Mouse (Mus musculus) heart, postnatal 10 days (tissue): ENCODE results near the gene Tesc. TPM values are rescaled to one million over a fixed set of nuclear protein-coding genes. Genes with fewer than 3 reads are reported as not detected.

Experiments
- DNase-seq, 2 experiments: peaks; one replicate each; pipeline ENCODE4 v3.0.0; 2021
- intact Hi-C: fragments of 180-260 bp; cut with DNase I; formaldehyde crosslinking; loops from one replicate; pipeline ENCODE4 v1.15.1; 2025
- total RNA-seq, 2 experiments: library from RNA; stranded (reverse); gene quantifications; 2 replicates each; pipeline ENCODE4 v1.2.3; 2021

Tesc gene
- total RNA-seq, 2 experiments from 2014 or later = 111 to 112 TPM

- no peak for DNase-seq
- intact Hi-C loops = no loop called here
Observed at GRCm38 (mm10) chr5:118039241-118039668, 11.7 kb downstream of the Tesc start.

- intact Hi-C loops = no loop called here
- DNase-seq = no peak
Observed at GRCm38 (mm10) chr5:118042599-118042998, 15.1 kb downstream of the Tesc start.

- intact Hi-C loops = no loop called here
- DNase-seq = no peak
Observed at GRCm38 (mm10) chr5:118043761-118044160, 16.2 kb downstream of the Tesc start.

DNA sequence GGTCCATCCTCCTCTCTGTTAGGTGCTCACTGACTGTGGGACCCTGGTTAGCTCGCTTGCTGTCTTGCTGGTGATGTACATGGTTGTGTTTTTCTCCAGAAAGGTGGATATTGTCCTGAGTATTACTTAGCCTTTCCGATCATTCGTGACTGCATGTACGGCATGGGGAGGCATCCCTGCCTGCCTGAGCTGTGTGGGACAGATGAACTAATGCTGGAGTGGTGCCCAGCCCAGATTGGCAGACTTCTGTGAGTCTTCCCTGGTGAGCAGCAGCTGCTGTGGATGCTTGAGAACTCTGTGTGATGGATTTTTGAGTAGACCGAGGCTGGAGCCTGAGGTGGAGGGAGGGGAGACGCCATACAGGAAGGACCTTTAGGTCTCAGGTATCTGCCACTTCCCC, 17.4 kb downstream of the Tesc start:
- intact Hi-C loops = no loop called here
- DNase-seq = no peak

DNA sequence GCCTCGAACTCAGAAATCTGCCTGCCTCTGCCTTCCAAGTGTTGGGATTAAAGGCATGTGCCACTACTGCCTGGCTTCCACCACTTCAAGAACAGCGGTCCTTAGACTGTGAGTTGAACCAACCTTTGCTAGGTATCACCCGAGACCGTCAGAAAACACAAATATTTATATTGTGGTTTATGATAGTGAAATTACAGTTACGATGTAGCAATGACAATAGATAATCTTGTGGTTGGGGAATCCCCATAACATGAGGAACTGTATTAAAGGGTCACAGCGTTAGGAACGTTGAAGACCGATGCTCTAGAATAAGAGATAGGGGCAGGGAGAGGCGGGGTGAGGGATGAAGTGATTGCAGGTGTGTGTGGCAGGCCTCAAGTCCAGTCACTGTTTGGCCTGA, 17.8 kb downstream of the Tesc start:
- no peak for DNase-seq
- intact Hi-C loops = no loop called here

GRCm38 (mm10) chr5:118047091-118047757, 19.7 kb downstream of the Tesc start:
- intact Hi-C loops = no loop called here
- no peak for DNase-seq

- intact Hi-C loops = no loop called here
- no peak for DNase-seq
Observed at GRCm38 (mm10) chr5:118048412-118048811, 20.9 kb downstream of the Tesc start.

GRCm38 (mm10) chr5:118048928-118049327, 21.4 kb downstream of the Tesc start:
- no peak for DNase-seq
- intact Hi-C loops = no loop called here

- DNase-seq = no peak
- intact Hi-C loops = no loop called here
Observed at GRCm38 (mm10) chr5:118050743-118051142, 23.2 kb downstream of the Tesc start.

DNA sequence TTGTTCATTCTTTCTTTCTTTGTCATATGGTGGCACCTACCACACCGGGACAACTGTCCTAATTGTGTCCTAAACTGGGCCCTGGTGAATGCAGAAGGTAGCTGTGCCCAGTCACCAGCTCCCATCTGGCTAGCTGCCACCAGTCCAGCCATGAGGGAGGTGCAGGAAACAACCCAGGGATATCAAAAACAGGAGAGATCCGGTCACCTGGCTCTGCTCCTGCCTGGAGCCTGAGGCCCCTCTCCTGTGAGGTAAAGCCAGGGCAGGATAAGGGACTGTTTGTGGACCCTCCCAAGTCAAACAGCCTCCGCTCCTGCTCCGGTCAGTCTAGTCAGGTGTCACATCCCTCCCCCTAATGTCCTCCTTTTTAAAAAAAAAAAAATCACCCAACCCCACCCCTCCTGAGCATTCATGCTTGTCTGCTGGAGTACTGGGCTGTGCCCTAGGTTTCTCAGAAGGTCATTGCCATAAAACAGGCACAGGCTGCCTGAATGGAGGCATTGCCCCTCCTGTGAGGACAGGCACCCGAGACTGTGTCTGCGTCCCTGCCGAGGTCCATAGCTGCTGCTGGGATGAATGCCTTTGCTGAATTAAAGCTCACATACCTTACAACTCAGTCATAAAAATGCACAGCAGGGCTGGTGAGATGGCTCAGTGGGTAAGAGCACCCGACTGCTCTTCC, 24.6 kb downstream of the Tesc start:
- intact Hi-C loops = no loop called here
- peak; percentile 62 to 69 for DNase-seq

GRCm38 (mm10) chr5:118053205-118053604, 25.7 kb downstream of the Tesc start:
- intact Hi-C loops = no loop called here
- no peak for DNase-seq

DNA sequence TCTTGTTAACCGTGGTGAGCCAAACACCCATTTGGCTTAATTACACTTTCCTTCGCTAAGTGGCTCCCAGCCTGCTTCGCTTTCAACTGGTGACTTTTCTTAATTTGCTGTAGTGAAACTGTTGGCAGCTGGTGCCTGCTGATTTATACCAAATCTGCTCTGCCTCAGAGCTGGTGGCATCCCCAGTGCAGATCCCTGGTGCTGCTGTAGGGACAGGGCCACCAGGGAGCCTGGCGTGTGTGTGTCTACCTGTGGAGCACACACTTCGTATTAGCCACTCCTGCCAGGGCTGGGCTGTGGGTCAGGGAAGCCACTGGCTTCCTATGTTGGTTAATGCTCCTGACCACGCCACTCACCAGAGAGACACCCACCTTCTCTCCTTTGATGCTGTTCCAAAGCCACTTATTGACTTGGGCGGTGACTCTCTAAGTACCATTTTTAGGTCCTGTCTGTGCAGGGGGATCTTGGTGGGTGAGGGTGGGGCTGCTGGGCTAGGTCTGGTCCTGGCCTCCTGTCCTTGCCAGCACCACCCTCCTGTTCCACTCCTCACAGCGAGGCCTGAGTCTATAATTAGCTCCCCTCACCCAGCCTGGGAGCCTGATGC, 30.1 kb downstream of the Tesc start:
- intact Hi-C loops = no loop called here
- DNase-seq = peak; percentile 70 to 81

DNA sequence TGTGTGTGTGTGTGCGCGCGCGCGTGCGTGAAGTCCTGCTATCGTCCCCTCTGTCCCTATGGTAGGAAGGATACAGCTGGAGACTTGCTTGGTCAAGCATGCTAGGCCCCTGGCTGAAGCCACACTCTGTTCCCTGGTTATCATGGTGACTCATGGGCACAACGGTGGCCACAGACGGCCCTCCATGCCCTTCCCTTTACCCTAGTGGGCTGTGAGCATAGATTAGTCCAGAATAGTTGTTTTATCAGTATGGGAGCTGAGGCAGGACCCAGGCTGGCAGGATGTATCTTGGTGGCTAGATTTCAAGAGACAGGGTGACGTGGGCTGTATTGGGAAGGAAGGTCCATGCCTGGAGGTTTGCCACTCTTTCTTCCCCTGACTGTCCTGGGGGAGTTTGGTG, 31.3 kb downstream of the Tesc start:
- peak; percentile 57 to 78 for DNase-seq
- intact Hi-C loops = no loop called here

GRCm38 (mm10) chr5:118059646-118060045, 32.1 kb downstream of the Tesc start:
- DNase-seq = no peak
- intact Hi-C loops = no loop called here

- DNase-seq = no peak
- intact Hi-C loops = no loop called here
Observed at GRCm38 (mm10) chr5:118061391-118061790, 33.8 kb downstream of the Tesc start.

GRCm38 (mm10) chr5:118063181-118063621, 35.7 kb downstream of the Tesc start:
- no peak for DNase-seq
- intact Hi-C loops = no loop called here

GRCm38 (mm10) chr5:118064284-118064901, 36.9 kb downstream of the Tesc start:
- intact Hi-C loops = no loop called here
- DNase-seq = no peak

DNA sequence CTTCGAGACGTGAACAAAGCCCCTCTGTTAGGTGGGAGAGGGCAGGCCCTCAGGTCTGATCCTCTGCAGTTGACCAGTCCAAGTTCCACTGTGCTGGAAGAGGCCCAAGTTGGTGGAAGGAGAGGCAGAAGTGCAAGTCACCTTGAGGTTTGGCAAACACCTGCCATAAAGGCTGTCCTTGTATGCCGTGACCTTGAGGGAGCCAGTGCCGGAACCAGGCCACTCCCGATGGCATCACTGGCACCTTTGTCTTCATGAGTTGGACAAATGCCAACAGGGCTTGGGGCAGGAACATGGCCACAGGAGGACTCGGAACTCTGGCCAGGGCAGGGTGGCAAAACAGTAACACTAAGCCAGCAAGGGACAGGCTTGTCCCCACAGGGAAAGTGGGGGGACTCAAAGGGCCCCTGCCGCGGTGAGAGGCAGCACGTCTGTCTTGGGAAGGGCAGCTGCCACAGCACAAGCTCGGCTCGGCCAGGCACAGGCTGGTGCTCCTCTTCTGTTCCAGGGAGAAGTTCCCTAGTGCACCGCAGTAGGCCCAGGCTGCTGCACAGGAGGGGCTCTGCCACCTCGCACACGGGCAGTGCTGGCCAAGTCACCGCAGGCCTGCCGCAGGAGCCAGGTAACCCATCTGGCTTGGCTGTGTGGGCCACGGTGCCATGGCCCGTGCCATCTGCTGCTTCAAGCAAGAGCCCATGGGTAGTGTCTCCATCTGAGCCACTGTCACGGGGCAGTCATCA, 38.1 kb downstream of the Tesc start:
- DNase-seq = peak; percentile 61 to 67
- intact Hi-C loops = loop anchor here (5.0 kb wide), 1 partner anchor 43 kb away; no protein-coding TSS in a partner anchor

- intact Hi-C loops = loop anchor here (5.0 kb wide), 1 partner anchor 45 kb away; no protein-coding TSS in a partner anchor
- DNase-seq = peak; percentile 77 to 91
Observed at GRCm38 (mm10) chr5:118066828-118067227, 39.3 kb downstream of the Tesc start.

DNA sequence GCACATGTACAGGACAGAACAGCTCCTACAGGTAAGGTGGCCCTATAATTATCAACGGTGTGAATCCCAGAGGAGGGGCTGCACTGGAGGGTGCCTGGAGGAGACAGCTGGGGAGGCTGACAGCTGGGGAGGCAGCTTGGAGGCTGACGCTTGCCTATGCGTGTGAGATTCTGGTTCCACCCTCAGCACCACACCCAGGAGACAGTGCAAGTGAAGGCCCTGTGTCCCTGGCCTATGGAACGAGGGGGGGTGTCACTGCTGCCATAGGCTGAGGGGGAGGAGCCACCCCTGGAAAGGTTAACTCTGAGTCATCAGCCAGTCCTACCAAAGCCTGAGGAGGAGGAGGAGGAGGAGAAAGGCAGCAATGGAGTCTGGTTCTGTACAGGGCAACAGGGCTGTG, 40.0 kb downstream of the Tesc start:
- no peak for DNase-seq
- intact Hi-C loops = loop anchor here (5.0 kb wide), 1 partner anchor 45 kb away; no protein-coding TSS in a partner anchor
